Mouse (Mus musculus): ENCODE measurements around the gene Pim2. TPM values are rescaled to one million over a fixed set of nuclear protein-coding genes. Genes with fewer than 3 reads are reported as not detected.
A peak's percentile ranks its signal among the peaks of the same experiment; 100 is the strongest.
"Not testable (repeated sequence)": the region's sequence is repeated elsewhere in the genome, so short reads cannot be mapped to it uniquely, and the experiment has no call there.

Gene Pim2
- total RNA-seq, 2 experiments from 2014 or later: 53.0 to 54.6 TPM

GRCm38 (mm10) chrX:7868506-7868905 lies 9.6 kb upstream of the Pim2 start:
- H3K27ac ChIP-seq: no peak overlapping the region
- no peak for DNase-seq (ENCODE audit: low spot score in 2 of 2)
- no peak for TF ChIP-seq CTCF (conservative IDR thresholded peaks at IDR 0.05)

GRCm38 (mm10) chrX:7869826-7870225 lies 8.2 kb upstream of the Pim2 start:
- TF ChIP-seq CTCF (conservative IDR thresholded peaks at IDR 0.05): no peak
- no peak for DNase-seq (ENCODE audit: low spot score in 2 of 2)
- no peak overlapping the region for H3K27ac ChIP-seq
- no peak overlapping the region for H3K4me3 ChIP-seq

More at GRCm38 (mm10) chrX:7868506-7868905, 9.6 kb upstream of the Pim2 start:
- H3K4me3 ChIP-seq: no peak overlapping the region

GRCm38 (mm10) chrX:7878495-7878894 lies 433 bp downstream of the Pim2 start:
- TF ChIP-seq CTCF (conservative IDR thresholded peaks at IDR 0.05): no peak
- Histone ChIP-seq H3K4me3 (peak overlapping the region; percentile 66), H3K27ac (peak overlapping the region; percentile 92)
- peak in 1 of 2 experiments; percentile 22 for DNase-seq (ENCODE audit: low spot score in 2 of 2)

DNA sequence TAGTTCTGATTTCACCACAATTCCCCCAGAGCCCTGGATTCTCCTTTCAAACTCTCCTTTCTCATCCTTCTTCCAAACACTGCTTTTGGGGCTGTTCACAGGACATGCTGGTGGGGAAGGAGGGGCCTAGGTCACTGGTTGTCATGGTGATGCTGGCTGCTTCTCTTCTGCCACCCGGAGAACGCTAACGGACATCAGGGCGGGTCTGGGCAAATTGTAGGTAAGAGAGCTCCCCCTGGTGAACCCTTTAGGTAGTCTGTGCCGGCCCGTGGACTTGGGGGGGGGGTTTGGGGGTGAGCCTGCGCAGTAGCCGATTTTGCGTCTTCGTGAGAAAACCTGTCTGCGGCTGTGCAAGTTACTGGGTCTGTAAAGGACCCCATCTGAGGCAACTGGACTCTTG lies 1.8 kb downstream of the Pim2 start:
- H3K27ac ChIP-seq: peak overlapping the region; percentile 65; the same call in 1 of the 2 replicates
- peak; percentile 53 to 67 for DNase-seq (ENCODE audit: low spot score in 2 of 2)
- peak overlapping the region; percentile 66 for H3K4me3 ChIP-seq
- TF ChIP-seq CTCF (conservative IDR thresholded peaks at IDR 0.05): peak; percentile 65

DNA sequence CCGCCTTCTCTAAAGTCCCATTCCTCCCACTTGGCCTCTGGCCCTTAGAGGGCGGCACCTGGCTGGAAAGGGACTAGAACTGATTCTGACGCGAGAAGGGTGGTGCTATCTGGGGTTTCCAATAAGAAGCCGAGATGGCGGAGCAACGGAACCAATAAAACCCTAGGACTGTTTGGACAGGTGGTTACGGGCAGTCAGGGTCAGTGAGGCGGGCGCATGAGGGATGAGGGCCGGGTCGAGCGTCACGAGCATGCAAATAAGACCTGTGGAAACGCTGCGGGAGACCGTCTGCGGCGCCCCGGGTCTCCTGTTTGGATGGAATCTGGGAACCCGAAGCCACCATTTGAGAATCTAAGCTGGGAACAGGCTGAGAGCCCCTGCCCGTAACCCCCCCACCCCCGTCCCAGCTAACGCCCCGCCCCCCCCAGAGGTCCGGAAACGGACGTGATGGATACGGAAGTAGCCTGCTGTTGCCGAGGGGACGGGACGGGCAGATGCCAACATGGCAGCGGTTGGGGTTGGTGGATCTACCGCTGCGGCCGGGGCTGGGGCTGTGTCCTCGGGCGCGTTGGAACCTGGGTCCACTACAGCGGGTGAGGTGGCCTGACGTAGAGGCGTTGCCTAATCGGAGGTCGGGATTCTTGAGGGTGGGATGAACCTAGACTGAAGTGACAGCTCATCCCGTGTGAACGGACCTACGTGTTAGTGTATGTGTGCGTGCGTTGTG lies 5.9 kb downstream of the Pim2 start, which contains the start of gene Slc35a2:
Slc35a2 (plus strand) TSS at position 188 of the 727 bp plus-strand sequence.
- TF ChIP-seq CTCF (conservative IDR thresholded peaks at IDR 0.05): peak; percentile 42
- Histone ChIP-seq H3K27ac (peak within 1 kb of the TSS; percentile 94), H3K4me3 (peak within 1 kb of the TSS; percentile 69)
- peak; percentile 70 to 88 for DNase-seq (ENCODE audit: low spot score in 2 of 2)

DNA sequence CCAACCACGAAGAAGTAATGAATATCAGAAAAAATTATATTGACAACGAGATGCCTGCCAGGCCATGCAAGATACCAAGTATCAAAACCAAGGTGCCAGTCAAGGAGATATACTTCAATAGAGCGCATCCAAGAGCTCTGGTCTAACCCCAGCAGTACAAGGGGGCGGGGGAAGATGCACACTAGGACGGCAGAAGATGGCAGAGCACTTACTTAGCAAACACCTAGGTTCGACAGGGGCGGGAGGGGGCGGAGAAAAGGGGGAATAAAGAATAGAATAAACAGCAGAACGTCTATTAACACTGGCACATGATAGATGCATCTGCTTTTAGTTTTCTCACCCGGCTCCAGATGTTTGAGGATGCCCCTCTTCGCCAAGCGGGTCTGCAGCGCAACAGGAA lies 20.1 kb downstream of the Pim2 start:
- no peak for TF ChIP-seq CTCF (conservative IDR thresholded peaks at IDR 0.05)
- Histone ChIP-seq H3K27ac (peak overlapping the region; percentile 97; the same call in 1 of the 2 replicates), H3K4me3 (peak overlapping the region; percentile 70)
- no peak for DNase-seq (ENCODE audit: low spot score in 2 of 2)

- Histone ChIP-seq H3K27ac (peak within 1 kb of the TSS; percentile 97), H3K4me3 (peak within 1 kb of the TSS; percentile 70)
- TF ChIP-seq CTCF (conservative IDR thresholded peaks at IDR 0.05): no peak
- DNase-seq (ENCODE audit: low spot score in 2 of 2): peak; percentile 82 to 92
These were observed 21.1 kb downstream of the Pim2 start, which contains the start of the genes Pqbp1 and Timm17b for GRCm38 (mm10) chrX:7898880-7899874. Gene Pqbp1, minus strand, starts transcription at chrX:7899269. Gene Timm17b, plus strand, starts transcription at chrX:7899357.

DNA sequence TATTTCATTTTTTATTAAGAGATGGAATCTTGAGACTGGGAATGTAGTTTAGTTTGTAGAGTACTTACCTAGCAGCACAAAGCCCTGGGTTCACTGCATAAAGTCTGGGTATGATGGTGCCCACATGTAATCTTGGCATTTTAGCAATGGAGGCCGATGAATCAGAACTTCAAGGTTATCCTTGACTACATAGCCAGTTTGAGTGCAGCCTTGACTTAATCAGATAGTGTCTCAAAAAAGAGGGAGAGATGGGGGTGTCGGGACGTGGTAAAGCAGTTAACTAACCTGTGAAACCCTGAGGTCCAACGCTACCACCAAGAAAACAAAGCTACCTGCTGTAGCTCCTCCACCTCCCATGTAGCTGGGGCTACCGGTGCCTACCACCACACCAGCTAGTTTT lies 26.4 kb downstream of the Pim2 start:
- no peak for TF ChIP-seq CTCF (conservative IDR thresholded peaks at IDR 0.05)
- H3K4me3 ChIP-seq: no peak overlapping the region
- H3K27ac ChIP-seq: no peak overlapping the region
- DNase-seq (ENCODE audit: low spot score in 2 of 2): no peak

- H3K4me3 ChIP-seq: no peak within 1 kb of the TSS
- TF ChIP-seq CTCF (conservative IDR thresholded peaks at IDR 0.05): no peak
- DNase-seq (ENCODE audit: low spot score in 2 of 2): no peak
- no peak within 1 kb of the TSS for H3K27ac ChIP-seq
These were observed 29.7 kb downstream of the Pim2 start, which contains the start of gene Gm10491 for GRCm38 (mm10) chrX:7907735-7908134. Gene Gm10491, minus strand, starts transcription at chrX:7907835.

DNA sequence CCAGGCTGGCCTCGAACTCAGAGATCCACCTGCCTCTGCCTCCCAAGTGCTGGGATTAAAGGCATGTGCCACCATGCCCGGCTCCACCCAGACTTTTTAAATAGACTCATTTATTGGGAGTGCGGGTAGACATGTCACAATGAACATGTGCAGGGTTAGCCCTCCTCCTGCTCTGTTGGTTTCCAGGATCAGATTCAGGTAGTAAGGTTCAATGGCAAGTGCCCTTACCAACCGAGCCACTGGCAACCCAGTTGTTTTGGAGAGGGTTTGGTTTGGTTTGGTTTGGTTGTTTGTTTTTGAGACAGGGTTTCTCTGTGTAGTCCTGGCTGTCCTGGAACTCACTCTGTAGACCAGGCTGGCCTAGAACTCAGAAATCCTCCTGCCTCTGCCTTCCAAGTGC lies 31.2 kb downstream of the Pim2 start, which contains the start of gene Gm10490:
Gm10490 (plus strand) TSS at position 301 of the 400 bp plus-strand sequence.
- not testable (repeated sequence) for H3K27ac ChIP-seq; DNase-seq (ENCODE audit: low spot score in 2 of 2); H3K4me3 ChIP-seq

DNA sequence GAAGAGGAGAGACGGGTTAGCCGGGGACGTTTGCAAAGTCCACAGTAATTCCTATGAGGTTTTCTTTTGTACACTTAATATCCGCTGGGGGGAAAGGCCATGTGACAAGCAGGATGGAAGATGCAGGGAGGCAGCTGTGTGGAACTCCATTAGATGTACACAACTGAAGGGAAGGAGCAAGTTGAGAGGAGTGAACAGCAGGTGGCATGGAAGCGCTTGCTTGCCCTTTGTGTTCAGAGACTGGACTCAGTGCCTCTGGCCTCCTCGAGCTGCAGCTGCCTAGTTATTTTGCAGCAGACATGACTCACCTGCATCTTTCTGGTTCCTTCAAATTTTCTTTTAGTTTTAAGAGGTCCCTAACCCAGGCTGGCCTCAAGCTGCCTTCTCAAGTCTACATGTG lies 32.4 kb downstream of the Pim2 start:
- no peak for DNase-seq (ENCODE audit: low spot score in 2 of 2)
- Histone ChIP-seq H3K4me3 (no peak overlapping the region), H3K27ac (no peak overlapping the region)
- TF ChIP-seq CTCF (conservative IDR thresholded peaks at IDR 0.05): 0 out of 2 replicates have a peak, but pooled peaks have one; percentile 9

DNA sequence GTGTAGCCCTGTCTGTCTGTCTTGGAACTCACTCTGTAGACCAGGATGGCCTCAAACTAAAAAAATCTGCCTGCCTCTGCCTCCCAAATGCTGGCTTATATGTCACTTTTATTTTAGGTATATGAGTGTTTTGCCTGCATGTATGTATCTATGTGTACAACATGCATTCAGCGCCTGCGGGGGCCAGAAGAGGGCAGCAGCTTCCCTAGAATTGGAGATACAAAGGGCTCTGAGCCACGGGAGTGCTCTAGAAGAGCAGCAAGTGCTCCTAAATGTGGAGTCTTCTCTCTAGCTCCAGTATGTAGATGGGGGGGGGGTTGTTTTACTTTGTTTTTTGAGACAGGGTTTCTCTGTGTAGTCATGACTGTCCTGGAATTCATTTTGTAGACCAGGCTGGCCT lies 37.6 kb downstream of the Pim2 start:
- H3K4me3 ChIP-seq; H3K27ac ChIP-seq; DNase-seq (ENCODE audit: low spot score in 2 of 2): not testable (repeated sequence)
- TF ChIP-seq CTCF (conservative IDR thresholded peaks at IDR 0.05): peak; percentile 59

- TF ChIP-seq CTCF (conservative IDR thresholded peaks at IDR 0.05): peak; percentile 32; the same call in 1 of the 2 replicates
- DNase-seq (ENCODE audit: low spot score in 2 of 2); H3K27ac ChIP-seq; H3K4me3 ChIP-seq: not testable (repeated sequence)
These were observed 39.9 kb downstream of the Pim2 start for GRCm38 (mm10) chrX:7917960-7918359.

Data from layer of hippocampus, adult 2 months (tissue).